Mouse (Mus musculus) embryonic facial prominence, embryonic 10.5 days (tissue): ENCODE results near the gene Sh2d5. TPM values are rescaled to one million over a fixed set of nuclear protein-coding genes. Genes with fewer than 3 reads are reported as not detected.

Source experiments
- DNase-seq: peaks from one replicate; pipeline ENCODE4 v3.0.0-alpha.2; 2017; ENCODE audit warnings: low spot score
- H3K27ac ChIP-seq: fragments of 300-500 bp; sonication (generic); replicated peaks from 2 replicates; pipeline ENCODE4 v1.5.1; 2016; ENCODE audit warnings: mild to moderate bottlenecking
- H3K27me3 ChIP-seq: fragments of 300-500 bp; sonication (generic); replicated peaks from 2 replicates; pipeline ENCODE4 v1.6.1; 2016; ENCODE audit warnings: low read depth, mild to moderate bottlenecking; ENCODE audit not compliant: poor library complexity, severe bottlenecking
- H3K36me3 ChIP-seq: fragments of 300-500 bp; sonication (generic); replicated peaks from 2 replicates; pipeline ENCODE4 v1.6.1; 2016; ENCODE audit warnings: mild to moderate bottlenecking, moderate library complexity
- H3K4me1 ChIP-seq: fragments of 300-500 bp; sonication (generic); 2 replicates; pipeline ENCODE4 v1.6.1; 2016
- H3K4me3 ChIP-seq: fragments of 300-500 bp; sonication (generic); 2 replicates; pipeline ENCODE4 v1.5.1; 2016; ENCODE audit warnings: mild to moderate bottlenecking, moderate library complexity
- H3K9me3 ChIP-seq: fragments of 300-500 bp; sonication (generic); 2 replicates; pipeline ENCODE4 v1.6.1; 2016; ENCODE audit warnings: mild to moderate bottlenecking
- WGBS: fragments of 180-500 bp; shearing (Covaris S2); methylation state at CpG from one replicate; pipeline ENCODE4 v1.1.7; 2016; 5-methylcytosine and 5-hydroxymethylcytosine counted together
- polyA plus RNA-seq: library from polyadenylated mRNA; unstranded; fragments of >200 nt; fragmentation: Nextera tagmentation; extraction: Ambion mirVana; gene quantifications from 2 replicates; pipeline ENCODE4 v1.2.1, GENCODE M21; 2016

Sh2d5 gene
- polyA plus RNA-seq: 1.6 and 2.4 TPM in 2 replicates

DNA sequence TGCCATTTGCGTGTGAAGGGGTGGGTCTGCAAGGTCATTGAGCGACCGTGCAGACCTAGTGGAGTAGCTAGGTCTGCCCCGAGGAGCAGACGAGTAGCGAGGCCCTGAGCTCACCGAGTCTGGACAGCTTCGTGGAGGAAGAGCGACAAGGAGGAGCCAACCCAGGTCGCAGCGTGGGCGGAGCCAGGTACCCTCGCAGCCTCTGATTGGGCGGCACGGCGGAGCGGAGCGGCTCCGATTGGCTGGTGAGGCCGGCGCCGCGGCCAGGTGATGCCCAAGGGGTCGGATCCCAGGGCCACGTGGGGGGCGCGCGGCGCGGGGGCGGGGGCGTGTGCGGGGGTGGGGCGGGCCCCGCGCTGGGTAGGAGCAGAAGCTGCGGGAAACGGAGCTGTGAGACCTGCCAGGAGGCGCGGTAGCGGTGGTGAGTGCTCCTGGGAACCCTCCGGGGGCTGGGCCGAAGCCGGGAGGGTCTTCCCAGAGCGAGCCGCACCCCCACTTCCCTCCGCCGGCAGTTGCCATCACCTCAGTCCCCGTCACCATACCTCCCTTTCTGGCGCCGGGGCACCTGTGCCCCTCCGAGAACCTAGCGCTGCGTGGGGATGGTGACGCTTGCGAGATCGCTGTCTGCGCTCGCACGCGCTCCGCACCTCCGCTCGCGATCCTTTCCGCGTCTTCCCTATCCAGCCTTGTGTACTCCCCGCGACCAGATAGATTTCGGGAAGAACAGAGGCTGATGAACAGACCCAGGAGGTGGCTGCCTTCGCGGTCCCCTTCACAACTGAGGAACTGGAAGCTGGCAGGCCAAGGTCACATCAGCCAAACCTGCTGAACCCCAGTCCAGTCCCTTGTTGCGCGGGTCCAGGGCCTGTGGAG, at the start of gene Sh2d5, which contains the start of gene Kif17:
Gene Sh2d5, plus strand, starts transcription at position 316 of the 873 bp plus-strand sequence.
Gene Kif17, plus strand, starts transcription at position 348 of the 873 bp plus-strand sequence.
- Histone ChIP-seq H3K27ac (peak within 1 kb of the TSS; percentile 46; the same call in 1 of the 2 replicates), H3K4me3 (peak within 1 kb of the TSS; percentile 74), H3K36me3 (peaks cover 27% of the 10 kb centered on the region), H3K27me3 (peaks cover 81% of the 10 kb centered on the region), H3K4me1 (peaks cover 40% of the 10 kb centered on the region), H3K9me3 (no peaks in the 10 kb centered on the region)
- DNase-seq: peak; percentile 93
- under 1% methylated on average over 74 of the region's 74 CpGs for WGBS

DNA sequence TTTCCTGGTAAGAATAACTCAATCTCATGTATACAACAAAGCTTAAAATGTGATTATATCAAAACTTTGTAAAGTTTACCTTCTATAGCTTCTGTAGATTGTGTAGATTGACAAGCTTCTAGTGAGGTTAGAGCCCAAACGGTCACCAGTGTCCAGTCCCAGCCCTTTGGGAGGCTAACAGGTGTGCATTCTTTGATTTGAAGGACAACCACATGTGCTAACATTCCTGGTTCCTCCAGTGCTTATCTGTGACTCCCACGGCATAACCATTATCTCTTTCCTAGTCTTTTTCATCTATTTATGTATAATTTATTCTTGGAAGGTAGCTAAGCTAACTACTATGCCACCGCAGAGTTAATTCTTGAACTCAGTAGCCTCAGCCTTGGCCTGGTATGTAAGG, 49.4 kb upstream of the Sh2d5 start:
- no peak overlapping the region for H3K27ac ChIP-seq
- 90% methylated on average over 3 of the region's 3 CpGs for WGBS
- peaks cover 100% of the 10 kb centered on the region for H3K36me3 ChIP-seq
- no peaks in the 10 kb centered on the region for H3K9me3 ChIP-seq
- no peaks in the 10 kb centered on the region for H3K4me1 ChIP-seq
- H3K27me3 ChIP-seq: no peaks in the 10 kb centered on the region
- no peak for DNase-seq
- H3K4me3 ChIP-seq: no peak overlapping the region

DNA sequence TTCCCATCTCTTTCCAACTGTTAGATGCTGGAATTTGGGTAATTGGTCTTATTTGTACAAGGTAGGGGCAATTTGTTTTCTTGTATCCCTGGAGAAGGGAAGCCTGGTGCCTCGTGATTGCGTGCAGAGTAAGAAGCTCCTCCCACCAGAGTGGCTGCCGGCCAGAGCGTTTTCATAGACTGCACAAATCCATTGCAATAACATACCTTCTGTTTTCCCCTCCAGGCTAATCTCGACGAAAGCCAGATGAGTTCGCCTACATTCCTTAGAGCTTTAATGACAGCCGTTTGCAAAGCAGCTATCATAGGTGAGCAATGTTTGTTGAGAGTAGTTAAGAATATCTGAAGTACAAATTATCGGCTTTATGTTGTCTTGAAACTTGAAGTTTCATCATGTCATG, 48.5 kb upstream of the Sh2d5 start:
- WGBS: 79% methylated on average over 9 of the region's 9 CpGs
- H3K4me1 ChIP-seq: no peaks in the 10 kb centered on the region
- no peak for DNase-seq
- H3K9me3 ChIP-seq: no peaks in the 10 kb centered on the region
- H3K27me3 ChIP-seq: no peaks in the 10 kb centered on the region
- H3K27ac ChIP-seq: no peak overlapping the region
- no peak overlapping the region for H3K4me3 ChIP-seq
- H3K36me3 ChIP-seq: peaks cover 99% of the 10 kb centered on the region

DNA sequence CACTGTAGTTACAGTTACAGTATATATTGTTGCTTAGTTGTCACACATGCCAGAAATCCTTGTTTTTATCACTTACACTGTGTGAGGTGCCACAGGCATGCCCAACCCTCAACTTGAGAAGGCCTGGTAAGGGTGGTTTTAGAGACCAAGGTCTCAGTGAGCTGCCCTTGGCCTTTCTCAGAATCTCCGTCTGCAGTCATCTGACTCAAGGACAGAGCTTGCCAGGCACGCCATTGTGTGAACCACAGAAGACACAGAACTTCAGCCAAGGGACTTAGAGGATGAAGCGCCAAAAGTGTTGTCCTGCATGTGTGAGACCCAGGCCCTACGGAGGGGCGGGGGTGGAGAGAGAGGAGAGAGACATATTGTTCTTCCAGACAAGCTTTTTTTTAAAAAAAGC, 40.1 kb upstream of the Sh2d5 start:
- no peak overlapping the region for H3K27ac ChIP-seq
- no peak overlapping the region for H3K4me3 ChIP-seq
- 90% methylated on average over 5 of the region's 5 CpGs for WGBS
- DNase-seq: no peak
- no peaks in the 10 kb centered on the region for H3K27me3 ChIP-seq
- no peaks in the 10 kb centered on the region for H3K9me3 ChIP-seq
- H3K36me3 ChIP-seq: peaks cover 52% of the 10 kb centered on the region
- no peaks in the 10 kb centered on the region for H3K4me1 ChIP-seq

DNA sequence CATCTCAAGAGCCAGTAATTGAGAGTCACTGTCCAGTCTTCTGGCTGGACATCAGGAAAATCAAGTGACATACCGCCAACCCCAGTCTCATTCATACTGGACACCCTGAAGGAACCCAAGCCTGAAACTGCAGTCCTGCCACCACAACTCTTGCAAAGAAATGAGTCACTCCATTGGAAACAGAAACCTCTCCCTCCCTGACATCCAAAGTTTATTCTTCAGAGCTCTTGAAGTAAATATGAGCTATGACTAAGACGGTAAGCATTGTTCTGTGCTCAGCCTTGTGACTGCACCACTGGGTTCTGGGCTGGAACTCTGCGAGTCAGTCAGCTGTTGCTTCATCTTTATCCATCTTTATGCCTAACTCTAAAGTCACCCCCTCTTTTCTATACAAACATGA, 36.3 kb upstream of the Sh2d5 start:
- peaks cover 25% of the 10 kb centered on the region for H3K36me3 ChIP-seq
- peaks cover 23% of the 10 kb centered on the region for H3K4me1 ChIP-seq
- H3K27ac ChIP-seq: no peak overlapping the region
- no peaks in the 10 kb centered on the region for H3K9me3 ChIP-seq
- no peak for DNase-seq
- H3K4me3 ChIP-seq: no peak overlapping the region
- WGBS: 89% methylated on average over 3 of the region's 3 CpGs
- no peaks in the 10 kb centered on the region for H3K27me3 ChIP-seq

DNA sequence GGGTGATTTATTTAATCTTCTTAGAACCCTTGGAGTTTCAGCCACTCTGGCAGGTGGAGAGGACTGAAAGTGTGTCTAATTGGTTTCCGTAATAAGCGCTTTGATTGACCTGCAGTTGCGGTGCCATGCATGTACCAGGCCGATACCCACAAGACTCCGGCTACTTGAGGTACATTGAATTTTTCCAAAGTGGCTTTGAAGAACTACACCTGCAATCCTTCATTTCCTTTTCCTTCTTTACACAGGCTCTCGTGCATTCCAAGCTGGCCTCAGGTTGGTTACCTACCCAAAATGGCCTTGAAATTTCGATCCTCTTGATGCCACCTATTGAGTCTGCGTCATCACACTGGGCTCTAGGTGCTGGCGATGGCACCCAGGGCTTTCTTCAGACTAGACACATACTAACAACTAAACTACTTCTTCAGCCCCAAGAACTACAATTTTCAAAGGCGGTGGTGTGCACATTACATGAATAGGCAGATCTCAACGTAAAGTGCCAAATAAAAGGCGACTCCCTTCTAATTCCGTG, 34.5 kb upstream of the Sh2d5 start:
- Histone ChIP-seq H3K27ac (peak overlapping the region; percentile 100), H3K4me3 (peak overlapping the region; percentile 99), H3K27me3 (no peaks in the 10 kb centered on the region), H3K4me1 (peaks cover 35% of the 10 kb centered on the region), H3K9me3 (no peaks in the 10 kb centered on the region), H3K36me3 (peaks cover 26% of the 10 kb centered on the region)
- no peak for DNase-seq
- WGBS: 51% methylated on average over 13 of the region's 13 CpGs

DNA sequence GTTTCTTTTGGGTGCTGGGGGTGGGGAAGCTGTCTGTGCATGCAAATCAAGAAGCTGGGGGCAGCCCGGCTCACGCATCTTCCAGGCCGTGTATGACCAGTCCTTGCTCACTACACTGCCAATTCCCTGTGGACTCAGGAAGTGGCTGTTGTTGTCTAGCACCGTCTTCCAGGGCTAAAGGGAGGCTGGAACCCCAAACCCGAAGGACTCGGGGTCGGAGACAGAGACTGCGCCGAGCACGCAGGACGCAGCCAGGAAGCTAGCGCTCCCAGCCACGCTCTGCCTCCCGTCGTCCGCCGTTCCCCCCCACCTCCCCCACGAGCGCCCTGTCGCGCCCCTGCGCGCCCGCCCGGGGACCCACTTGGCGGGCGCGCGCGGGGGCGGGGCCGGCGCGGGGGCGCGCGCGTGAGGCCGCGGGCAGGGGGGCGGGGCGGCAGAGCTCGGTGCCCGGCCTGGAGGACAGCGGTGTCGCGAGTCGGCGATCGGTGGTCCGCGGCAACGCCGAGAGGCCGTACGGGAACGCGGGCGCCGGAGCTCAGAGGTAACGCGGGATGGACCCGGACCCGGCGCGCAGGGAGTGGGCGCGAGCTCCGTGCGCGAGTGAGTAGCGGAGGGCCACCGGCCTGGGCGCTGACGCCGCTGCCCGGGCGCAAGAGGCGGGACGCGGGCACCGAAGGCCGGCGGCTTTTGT, 33.9 kb upstream of the Sh2d5 start, which contains the start of gene Hp1bp3:
Gene Hp1bp3, plus strand, starts transcription at position 97 of the 691 bp plus-strand sequence.
- peaks cover 35% of the 10 kb centered on the region for H3K4me1 ChIP-seq
- WGBS: under 1% methylated on average over 84 of the region's 84 CpGs

DNA sequence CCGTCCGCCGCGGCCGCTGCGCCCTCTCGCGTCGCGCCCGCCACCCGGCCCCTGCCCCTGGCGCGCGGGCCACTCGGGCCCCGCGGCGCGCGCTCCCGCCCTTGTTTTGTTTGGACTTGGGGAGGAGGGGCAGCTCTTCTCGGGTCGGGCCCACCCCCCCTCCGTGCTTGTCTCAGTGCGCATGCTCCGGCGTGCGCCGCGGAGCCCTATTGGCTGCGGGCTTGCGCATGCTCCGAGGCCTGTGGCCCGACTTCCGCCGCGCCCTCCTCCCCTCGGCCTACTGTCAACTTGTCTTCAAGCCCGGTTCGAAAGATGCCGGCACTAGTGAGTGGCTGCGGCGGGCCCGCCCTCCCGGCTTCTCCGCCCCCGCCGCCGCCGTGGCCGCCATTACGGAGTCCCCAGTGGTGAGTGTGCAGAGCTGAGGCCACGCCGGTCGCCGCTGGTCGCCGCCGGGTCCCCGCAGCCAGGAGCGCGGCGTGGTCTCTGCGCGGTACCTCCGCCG, 33.3 kb upstream of the Sh2d5 start:
- under 1% methylated on average over 68 of the region's 68 CpGs for WGBS
- H3K27ac ChIP-seq: peak overlapping the region; percentile 100
- DNase-seq: peak; percentile 99
- peaks cover 35% of the 10 kb centered on the region for H3K4me1 ChIP-seq
- no peaks in the 10 kb centered on the region for H3K27me3 ChIP-seq
- H3K36me3 ChIP-seq: peaks cover 36% of the 10 kb centered on the region
- H3K9me3 ChIP-seq: no peaks in the 10 kb centered on the region
- H3K4me3 ChIP-seq: peak overlapping the region; percentile 99

More for the DNA sequence above, 33.9 kb upstream of the Sh2d5 start, which contains the start of gene Hp1bp3:
- H3K27me3 ChIP-seq: no peaks in the 10 kb centered on the region
- H3K9me3 ChIP-seq: no peaks in the 10 kb centered on the region
- H3K4me3 ChIP-seq: peak within 1 kb of the TSS; percentile 99
- DNase-seq: peak; percentile 90
- H3K36me3 ChIP-seq: peaks cover 30% of the 10 kb centered on the region
- peak within 1 kb of the TSS; percentile 100 for H3K27ac ChIP-seq

DNA sequence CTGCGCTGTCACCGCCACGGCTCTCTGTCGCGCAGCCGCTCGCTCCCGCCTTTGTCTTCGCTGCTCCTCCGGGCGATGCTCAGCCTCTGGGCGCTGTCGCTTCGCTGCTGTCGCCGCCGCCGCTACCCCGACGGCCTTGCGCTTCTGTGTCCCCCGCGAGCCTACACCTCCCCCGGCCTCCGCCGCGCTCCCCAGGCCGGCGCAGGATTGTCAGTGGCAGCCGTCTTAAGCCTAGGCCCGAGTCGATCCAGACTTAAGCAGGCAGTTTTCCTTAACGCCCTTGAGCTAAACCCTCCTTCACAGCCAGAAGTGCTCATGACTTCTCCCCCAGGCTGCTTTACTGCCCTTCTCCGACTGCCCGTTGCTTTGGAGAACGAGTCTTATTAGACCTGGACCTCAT, 32.8 kb upstream of the Sh2d5 start:
- H3K4me3 ChIP-seq: peak overlapping the region; percentile 99

DNA sequence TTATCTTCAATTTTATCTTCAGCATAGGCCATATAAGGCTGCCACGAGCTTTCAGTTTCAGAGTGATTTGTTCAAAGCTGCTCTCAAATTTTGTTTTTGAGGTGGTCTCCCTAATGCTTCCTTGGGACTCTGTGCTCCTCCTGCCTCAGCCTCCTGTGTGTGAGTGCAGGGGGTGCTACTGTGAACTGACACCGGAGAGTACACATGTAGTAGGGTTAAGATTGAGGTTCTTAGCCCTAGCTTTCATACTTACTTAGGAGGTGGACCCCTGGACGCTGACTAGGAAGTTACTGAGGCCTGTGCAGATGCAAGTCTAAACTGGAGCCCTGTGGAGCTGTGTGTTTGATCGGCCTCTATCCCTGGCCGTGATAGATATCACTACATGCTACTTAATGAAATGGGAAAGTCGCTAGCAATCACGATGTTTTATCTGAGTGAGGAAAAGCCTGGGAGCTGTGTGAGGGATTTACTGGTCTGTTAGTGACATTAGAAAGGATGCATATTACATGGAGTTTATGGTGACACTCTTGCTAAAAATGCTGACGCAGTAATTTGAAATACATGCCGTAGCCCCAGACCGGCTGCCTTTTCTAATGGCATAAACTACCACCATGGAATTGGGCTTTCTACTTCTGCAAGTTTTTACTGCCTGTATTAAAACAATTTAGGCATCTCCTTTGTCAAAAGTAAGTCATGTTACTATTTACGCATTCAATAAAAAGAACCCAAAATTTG, 32.1 kb upstream of the Sh2d5 start:
- peak overlapping the region; percentile 100 for H3K27ac ChIP-seq
- 87% methylated on average over 11 of the region's 11 CpGs for WGBS

More for the DNA sequence above, 32.8 kb upstream of the Sh2d5 start:
- Histone ChIP-seq H3K9me3 (no peaks in the 10 kb centered on the region), H3K27me3 (no peaks in the 10 kb centered on the region), H3K4me1 (peaks cover 35% of the 10 kb centered on the region), H3K36me3 (peaks cover 41% of the 10 kb centered on the region), H3K27ac (peak overlapping the region; percentile 100)
- no peak for DNase-seq
- 1% methylated on average over 36 of the region's 36 CpGs for WGBS

DNA sequence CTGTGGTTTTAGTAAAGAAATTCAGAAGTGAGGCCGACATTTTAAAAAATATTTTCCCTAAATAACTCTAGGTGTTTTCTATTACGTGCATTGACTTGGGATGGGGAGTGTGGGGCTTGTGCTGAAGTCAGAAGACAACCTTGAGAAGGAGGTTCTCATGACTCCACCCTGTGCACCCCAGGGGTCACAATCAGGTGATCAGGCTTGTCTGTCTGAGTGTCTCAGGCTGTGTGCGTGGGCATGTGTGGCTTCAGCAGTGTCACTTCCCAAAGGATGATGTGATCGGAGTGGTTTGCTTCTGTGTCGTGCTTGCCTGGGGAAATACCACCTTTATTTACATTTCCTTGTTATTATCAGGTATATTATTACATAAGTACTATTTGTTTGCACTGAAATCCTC, 30.9 kb upstream of the Sh2d5 start:
- H3K27me3 ChIP-seq: no peaks in the 10 kb centered on the region
- H3K27ac ChIP-seq: no peak overlapping the region
- no peaks in the 10 kb centered on the region for H3K9me3 ChIP-seq
- no peak overlapping the region for H3K4me3 ChIP-seq
- peaks cover 35% of the 10 kb centered on the region for H3K4me1 ChIP-seq
- DNase-seq: no peak
- 88% methylated on average over 5 of the region's 5 CpGs for WGBS
- peaks cover 60% of the 10 kb centered on the region for H3K36me3 ChIP-seq

More for the DNA sequence above, 32.1 kb upstream of the Sh2d5 start:
- peak overlapping the region; percentile 99 for H3K4me3 ChIP-seq
- H3K27me3 ChIP-seq: no peaks in the 10 kb centered on the region
- H3K36me3 ChIP-seq: peaks cover 48% of the 10 kb centered on the region
- no peaks in the 10 kb centered on the region for H3K9me3 ChIP-seq
- no peak for DNase-seq
- H3K4me1 ChIP-seq: peaks cover 35% of the 10 kb centered on the region

DNA sequence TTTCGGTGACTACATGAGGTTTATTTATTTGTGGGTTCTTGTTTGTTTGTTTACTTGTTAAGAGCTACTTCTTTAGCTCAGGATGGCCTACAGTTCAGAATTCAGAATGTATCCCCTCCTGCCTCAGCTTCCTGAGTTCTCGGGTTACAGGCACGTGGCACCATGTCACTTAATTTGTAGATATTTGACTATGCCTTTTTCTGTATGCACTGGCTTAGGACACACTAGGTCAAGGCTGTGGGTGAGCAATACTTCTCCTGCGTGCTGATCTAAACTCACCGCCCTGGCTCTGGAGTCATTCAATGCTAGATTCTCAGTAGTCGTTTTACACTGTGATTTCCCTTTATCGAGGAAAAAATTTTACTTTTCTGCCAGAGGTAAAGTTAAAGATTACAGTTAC, 29.4 kb upstream of the Sh2d5 start:
- H3K4me3 ChIP-seq: no peak overlapping the region
- peaks cover 74% of the 10 kb centered on the region for H3K36me3 ChIP-seq
- no peak overlapping the region for H3K27ac ChIP-seq
- H3K27me3 ChIP-seq: no peaks in the 10 kb centered on the region
- no peaks in the 10 kb centered on the region for H3K9me3 ChIP-seq
- DNase-seq: no peak
- peaks cover 31% of the 10 kb centered on the region for H3K4me1 ChIP-seq
- 87% methylated on average over 7 of the region's 7 CpGs for WGBS
